Comparison of ENCODE assay signal across 18 mouse cellular contexts in the genomic region with DNA sequence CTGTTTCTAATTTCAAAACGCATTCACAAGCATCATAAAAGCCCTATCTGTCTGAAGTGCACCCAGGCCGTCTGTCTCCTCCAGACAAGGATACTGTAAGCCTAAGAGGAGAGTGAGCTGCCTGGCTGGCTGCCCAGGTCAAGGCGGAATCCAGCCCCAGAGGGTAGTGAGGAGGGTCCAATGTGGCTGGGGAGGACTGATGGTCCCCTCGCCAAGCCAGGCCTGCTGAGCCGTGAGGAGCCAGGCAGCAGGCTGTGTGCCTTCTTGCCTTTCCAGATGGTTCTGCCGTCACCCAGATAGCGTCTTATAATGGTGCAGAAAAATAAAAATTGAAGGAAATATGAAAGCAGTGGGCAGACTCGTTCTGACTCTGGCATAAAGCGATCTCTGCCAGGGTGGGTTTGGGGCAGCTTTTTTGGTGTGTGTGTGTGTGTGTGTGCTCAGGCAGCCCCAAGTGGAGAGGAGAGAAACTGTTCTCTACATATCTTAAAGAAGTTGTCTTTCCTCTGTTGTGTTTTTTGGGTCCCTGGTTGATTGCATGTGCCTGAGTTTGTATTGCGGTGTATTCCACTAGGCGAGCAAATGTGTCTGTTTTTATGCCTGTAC.
A peak's percentile ranks its signal among the peaks of the same experiment; 100 is the strongest.
DNase-seq lines count a peak whose midpoint lies in the region; ATAC-seq lines count a peak whose summit lies in the region.
"Had no signal": no experiment of that assay in that cellular context is flagged by ENCODE, and none has a peak within 500 bp of the region (broad histone marks: within the 10 kb centered on the region; RNA-seq: fewer than 3 reads in every experiment).

No protein-coding gene starts in this region.

- H3K9me3 ChIP-seq in liver, embryonic 11.5 days (ENCODE audit: control insufficient read depth, low read length): 0 out of 2 replicates have a peak, but pooled peaks cover 2% of the 10 kb centered on the region

- no peaks in the 10 kb centered on the region for H3K4me1 ChIP-seq in liver, embryonic 11.5 days (replicated peaks; ENCODE audit: control insufficient read depth, insufficient read depth, low read length)

- peak; percentile 78 to 90 for DNase-seq in cerebellum, postnatal 10 days
- DNase-seq in cerebellum, adult 18-20 months: no peak
- peak; percentile 38 to 58 for DNase-seq in layer of hippocampus, postnatal 10 days (ENCODE audit: low spot score in 2 of 2)
- DNase-seq in layer of hippocampus, adult 9-10 months (ENCODE audit: low spot score): no peak
- peak; percentile 8 for DNase-seq in right cerebral cortex, postnatal 25 days
- no peak for DNase-seq in right cerebral cortex, postnatal 36 days (ENCODE audit: low spot score in 2 of 2)
- no peak for DNase-seq in liver, embryonic 11.5 days (ENCODE audit: low spot score)
- DNase-seq in heart, adult 8-10 months (ENCODE audit: low spot score): no peak
- DNase-seq: cerebellum, adult 8-10 months; gastrocnemius, postnatal 14 days; kidney, adult 8-10 months; lung, adult 18-20 months; thymus, postnatal 4 days had no signal

- H3K27ac ChIP-seq in liver, embryonic 11.5 days (ENCODE audit: low read depth, low read length): no peak overlapping the region
- H3K27ac ChIP-seq: limb, embryonic 13.5 days; macrophage; stomach, postnatal 0 days had no signal

- H3K4me2 ChIP-seq in liver, embryonic 11.5 days: no peak overlapping the region
- H3K4me2 ChIP-seq: heart, embryonic 11.5 days; limb, embryonic 13.5 days had no signal

- H3K4me3 ChIP-seq in liver, embryonic 11.5 days (ENCODE audit: low read depth, low read length): no peak overlapping the region
- H3K4me3 ChIP-seq: limb, embryonic 13.5 days had no signal

- no peak for ATAC-seq in liver, embryonic 11.5 days (replicated peaks; ENCODE audit: low FRiP score)

- H3K36me3 ChIP-seq in liver, embryonic 11.5 days (ENCODE audit: control insufficient read depth, insufficient read depth, low read length): no peaks in the 10 kb centered on the region
- H3K36me3 ChIP-seq: limb, embryonic 13.5 days had no signal

- H3K27me3 ChIP-seq in liver, embryonic 11.5 days (replicated peaks; ENCODE audit: control insufficient read depth, insufficient read depth, low read length): no peaks in the 10 kb centered on the region
- H3K27me3 ChIP-seq: CH12.LX; limb, embryonic 13.5 days had no signal

- H3K9ac ChIP-seq in liver, embryonic 11.5 days (ENCODE audit: low read depth, low read length): no peak overlapping the region
- H3K9ac ChIP-seq: limb, embryonic 13.5 days had no signal

- WGBS in liver, embryonic 11.5 days: 80% methylated on average over 11 of the region's 11 CpGs

Comparison
In these comparisons a context has a peak if more than half of its experiments do, and no peak if none do; other contexts are left out.
1. DNase-seq: peak in cerebellum, postnatal 10 days (2 of 2), layer of hippocampus, postnatal 10 days (2 of 2) and right cerebral cortex, postnatal 25 days (single experiment); none in cerebellum, adult 18-20 months (0 of 2), layer of hippocampus, adult 9-10 months (single experiment), right cerebral cortex, postnatal 36 days (0 of 2), liver, embryonic 11.5 days (single experiment) and heart, adult 8-10 months (single experiment).